Mouse (Mus musculus) layer of hippocampus, adult 9-11 months (tissue): Measurements from ENCODE around the gene Ptprn2.

Source experiments
- DNase-seq: peaks from one replicate; pipeline ENCODE4 v3.0.0; 2022

Ptprn2 gene

DNA sequence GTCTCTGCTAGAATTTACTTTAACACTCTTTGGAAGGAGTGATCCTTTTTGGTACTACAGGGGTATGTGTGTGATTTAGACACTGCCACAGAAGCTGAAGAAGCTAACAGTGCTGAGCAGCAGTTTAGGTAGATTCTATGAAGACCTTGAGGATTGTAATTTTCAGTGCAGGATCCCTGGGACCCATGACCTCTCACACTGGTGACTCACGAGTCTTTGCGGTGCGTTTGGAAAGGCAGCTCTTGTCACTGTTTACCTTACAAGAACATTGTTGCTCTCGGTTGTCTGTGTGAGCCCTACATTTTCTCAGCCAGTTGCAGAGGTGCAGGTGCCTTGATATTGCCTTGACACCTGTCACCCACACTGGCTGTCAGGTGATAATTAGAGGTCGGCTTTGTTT, 431.3 kb downstream of the Ptprn2 start:
- DNase-seq, result no peak

DNA sequence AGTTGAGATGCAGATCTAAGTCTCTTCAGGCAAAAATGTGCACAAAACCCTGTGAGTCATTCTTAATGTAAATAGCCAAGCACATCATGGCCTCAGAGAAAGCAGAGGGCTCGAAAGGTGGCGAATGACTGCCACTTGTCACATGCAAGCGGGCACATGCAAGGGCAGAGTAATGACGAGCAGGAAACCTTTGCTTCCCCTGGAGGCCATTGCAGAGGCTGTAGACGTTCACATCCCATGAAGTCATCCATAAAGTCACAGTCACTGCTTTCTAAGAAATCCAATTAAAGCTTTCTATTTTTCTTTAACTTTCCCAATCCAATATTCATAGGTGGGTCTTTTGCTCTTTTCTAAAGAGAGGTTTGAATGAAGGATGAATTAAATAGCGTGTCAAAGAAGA, 433.7 kb downstream of the Ptprn2 start:
- DNase-seq, result no peak

DNA sequence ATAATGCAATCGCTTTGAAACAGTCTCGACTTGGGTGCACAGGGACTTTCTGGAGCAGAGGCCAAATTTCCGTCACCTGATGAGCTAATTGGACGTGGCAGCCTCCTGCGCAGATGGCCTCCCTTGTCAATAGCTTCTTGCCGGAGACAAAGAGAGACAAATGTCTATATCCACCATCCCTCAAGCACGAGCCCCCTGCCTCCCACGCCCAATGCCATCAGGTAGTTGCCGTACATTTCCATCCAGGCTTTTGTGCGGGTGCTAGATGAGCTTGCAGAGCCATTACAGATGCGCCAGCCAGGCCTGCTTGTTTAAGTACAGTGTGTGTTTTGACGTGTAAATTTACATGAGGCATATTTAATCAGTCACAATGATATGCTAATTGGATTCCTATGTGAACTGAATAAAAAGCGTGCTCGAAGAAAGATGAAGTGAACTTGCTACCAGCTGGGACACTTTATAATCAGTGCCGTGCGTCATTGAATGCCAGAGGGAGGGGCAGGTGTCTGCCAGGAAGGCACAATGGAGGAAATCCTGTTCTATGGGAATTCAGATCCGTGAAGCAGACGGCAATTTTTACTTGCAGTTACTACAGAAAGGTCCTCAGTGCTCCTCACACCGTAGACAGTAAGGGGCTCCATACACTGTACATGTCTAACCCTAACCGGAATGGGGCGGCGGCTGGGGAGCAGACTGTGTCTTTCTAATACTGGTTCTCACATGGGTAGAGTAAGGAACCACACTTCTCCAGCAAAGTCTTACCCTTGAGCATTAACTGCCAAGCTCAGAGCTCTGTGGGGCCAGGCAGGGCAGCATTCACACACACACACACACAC, 434.4 kb downstream of the Ptprn2 start:
- DNase-seq, result peak; percentile 73

DNA sequence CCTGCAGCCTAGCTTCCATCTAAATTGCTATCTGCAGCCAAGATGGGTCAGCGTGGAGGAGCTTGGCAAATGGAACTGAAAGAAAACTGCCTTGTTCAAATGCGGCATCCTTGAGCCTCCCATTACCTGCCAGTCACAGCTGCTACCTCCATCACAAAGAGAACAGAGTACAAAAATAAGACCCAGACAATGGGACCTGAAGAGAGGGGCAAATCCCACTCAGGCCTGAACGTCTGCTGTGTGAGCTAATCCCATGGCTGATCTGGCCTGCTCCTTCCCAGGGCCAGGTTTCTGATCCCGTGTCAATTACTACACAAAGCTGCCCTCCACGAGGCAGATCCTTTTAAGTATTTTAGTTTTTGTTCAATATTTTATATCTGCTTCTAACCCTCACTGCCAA, 441.6 kb downstream of the Ptprn2 start:
- DNase-seq, result no peak

DNA sequence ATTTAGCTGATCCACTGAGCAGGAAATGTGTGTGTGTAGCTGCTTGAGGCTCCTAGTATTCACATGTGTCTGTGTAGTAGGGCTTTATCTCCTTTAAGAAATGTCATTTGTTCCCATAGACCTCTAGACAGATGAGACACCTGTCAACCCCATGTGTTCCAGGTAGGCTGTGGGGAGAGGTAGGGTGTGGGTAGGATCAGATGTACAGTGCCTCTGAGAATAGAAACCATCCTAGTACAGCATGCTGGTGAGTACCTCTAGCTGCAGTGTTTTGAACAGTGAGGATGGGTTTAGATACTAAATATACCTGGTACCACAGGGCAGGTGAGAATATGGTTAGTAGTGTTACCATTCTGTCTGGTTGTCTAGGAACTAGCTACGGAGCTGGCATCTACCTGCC, 442.0 kb downstream of the Ptprn2 start:
- no peak for DNase-seq

DNA sequence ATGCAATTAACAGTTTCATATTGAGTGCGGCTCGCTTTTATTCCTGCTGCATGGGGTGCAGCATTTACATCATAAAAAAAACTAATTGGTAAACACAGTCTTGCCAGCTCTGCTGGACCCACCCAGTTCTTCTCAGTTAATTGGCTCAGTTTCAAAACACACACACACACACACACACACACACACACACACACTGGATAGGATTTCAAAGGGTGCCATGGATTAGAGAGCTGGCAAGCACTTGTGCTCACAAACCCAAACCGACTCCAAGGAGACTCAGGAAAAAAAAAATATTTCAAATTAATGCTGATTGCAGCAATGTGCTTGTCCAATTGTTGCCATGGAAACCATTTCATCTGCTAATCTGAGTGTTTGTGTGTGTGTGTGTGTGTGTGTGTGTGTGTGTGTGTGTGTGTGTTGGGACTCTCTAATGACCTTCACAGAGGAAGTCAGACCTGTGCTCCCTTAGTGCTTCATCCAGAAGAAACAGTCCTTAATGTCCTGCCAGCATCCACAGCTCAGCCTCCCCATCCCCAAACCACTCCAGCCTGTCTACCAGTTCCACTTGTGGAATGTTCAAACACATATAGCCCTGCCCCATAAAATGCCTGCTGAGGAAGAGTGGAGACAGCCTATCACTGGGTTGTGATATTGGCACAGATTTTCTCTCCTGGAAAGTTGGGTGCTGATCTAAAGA, 452.8 kb downstream of the Ptprn2 start:
- peak; percentile 43 for DNase-seq

DNA sequence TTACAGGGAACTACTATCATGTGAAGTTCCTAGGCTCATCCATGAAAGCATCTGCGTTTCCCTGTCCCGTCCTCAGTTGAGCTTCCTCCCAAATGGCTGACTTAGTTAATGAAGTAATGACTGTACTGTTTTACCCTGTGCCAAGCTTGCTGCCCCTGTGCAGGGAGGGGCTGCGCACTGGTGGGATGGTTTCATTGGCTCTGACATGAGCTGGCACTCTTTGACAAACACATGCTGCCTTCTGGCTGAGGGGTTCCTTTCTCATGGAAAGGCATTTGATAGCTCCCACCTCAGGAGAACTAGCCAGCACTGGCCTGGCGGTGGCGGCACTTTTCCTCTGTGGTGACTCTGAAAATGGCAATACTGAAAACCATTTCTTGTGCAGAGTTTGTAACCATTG, 458.4 kb downstream of the Ptprn2 start:
- no peak for DNase-seq

DNA sequence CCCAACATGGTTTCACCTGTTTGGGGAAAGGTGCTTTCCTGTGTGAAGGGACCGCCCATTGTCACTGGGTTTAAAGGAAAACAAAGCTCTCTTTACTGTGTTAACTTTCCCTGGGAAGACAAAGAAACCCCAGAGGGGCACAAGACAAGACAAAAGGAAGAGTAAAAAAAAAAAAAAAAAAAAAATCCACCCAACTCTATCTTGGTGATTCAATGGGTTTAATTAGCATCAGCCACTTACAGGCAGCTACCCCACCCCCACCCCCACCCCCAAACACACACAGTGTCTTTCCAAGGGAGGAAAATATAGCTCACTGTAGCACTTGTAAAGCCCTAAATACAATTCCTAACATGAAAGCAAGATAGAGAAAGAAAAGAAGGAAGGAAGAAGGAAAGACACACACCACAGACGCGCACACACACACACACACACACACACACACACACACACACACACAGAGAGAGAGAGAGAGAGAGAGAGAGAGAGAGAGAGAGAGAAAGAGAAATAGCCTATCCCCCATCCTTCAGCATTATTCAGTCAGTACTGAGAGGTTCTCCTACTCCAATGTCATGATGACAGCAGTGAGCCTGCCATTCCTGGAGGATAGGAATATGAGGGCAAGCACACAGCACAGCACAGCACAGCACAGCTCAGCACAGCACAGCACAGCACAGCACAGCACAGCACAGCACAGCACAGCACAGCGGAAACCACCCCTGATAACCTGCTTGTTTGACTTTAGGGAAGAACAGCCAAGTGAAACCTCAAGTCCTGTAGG, 462.8 kb downstream of the Ptprn2 start:
- DNase-seq, result no peak

DNA sequence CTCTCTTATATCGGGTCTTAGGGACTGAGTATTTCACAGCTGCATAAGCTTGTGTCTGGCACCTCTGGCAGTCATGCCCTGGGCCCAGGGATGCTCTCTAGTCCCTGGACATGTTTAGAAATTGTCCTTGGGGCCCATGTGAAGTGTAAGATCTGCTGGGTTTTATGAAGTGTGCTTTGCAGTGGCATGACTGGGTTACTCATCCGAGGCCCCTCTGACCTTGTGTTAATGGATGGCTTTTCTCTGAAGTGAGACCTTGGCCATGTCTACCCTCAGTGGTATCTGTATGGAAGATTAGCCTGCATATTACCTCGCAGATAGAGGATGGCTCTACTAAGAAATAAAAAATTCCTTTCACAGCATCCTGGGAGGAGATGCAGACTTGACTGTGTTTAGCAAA, 464.2 kb downstream of the Ptprn2 start:
- DNase-seq, result no peak

DNA sequence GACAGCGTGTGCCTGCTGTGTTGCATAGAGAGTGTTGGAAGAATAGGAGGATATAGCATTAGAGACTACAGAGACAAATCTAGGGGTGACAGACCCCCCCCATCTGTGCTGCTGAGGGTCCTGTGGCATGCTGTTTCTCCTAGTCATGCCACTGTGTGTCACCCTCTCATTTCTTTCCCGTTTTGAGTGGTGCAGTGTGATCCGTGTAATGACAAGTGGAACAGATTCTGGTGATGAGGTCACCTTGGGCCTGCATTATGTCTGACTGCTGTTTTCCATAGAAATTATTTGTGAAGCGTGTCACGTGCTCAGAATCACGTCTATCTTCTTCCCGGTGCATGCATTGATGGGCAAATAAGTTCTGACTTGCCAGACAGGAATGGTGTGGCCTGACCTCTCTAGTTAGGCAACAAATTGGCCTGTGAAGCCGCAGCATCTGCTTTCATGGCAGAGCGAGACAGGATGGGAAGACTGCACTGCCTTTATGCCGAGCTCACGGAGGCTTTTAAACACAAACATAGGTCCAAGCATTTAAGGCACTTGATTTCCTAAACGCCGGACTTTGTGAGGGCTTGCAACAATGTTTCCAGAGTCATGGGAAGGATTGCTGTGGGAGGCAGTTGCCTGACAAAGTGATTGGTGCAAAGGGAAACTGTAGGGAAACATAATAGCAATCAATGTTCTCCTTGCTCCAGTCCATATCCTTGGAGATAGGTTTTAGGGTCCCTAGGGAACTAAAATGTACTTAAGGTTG, 467.1 kb downstream of the Ptprn2 start:
- DNase-seq, result no peak

DNA sequence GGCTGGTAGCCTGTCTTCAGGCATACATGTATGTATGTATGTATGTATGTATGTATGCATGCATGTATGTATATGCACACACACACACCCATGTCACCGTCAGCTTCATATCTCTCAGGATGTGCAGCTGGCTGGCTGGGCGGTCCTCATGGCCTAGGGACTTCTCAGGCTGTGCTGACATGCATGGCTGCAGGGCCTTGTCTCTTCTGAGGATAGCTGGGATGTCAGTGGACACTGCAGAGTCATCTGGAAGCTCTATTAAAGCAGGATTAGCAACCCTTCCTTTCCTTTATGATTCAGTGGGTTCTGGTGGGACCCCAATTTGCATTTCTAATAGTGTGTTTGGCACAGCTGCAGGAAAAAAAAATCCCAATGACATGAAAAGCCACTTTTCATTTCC, 473.6 kb downstream of the Ptprn2 start:
- no peak for DNase-seq

DNA sequence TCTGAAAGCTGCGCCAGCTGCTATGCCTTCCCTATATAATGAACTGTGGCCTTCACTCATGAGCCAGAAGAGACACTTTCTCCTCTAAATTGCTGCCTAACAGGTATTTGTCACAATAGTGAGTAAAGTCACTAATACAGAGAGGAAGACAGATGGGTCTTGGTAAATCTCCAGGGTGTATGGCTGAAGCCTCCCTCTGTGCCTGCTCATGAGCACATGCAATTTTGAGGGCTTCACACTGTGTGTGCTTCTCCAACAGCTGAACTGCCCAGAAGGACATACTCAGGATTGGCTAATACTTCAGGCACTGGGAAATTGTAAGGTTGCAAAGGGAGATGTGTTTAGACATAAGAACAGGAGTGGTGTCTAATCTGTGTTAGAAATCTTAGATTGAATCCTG, 478.4 kb downstream of the Ptprn2 start:
- no peak for DNase-seq

DNA sequence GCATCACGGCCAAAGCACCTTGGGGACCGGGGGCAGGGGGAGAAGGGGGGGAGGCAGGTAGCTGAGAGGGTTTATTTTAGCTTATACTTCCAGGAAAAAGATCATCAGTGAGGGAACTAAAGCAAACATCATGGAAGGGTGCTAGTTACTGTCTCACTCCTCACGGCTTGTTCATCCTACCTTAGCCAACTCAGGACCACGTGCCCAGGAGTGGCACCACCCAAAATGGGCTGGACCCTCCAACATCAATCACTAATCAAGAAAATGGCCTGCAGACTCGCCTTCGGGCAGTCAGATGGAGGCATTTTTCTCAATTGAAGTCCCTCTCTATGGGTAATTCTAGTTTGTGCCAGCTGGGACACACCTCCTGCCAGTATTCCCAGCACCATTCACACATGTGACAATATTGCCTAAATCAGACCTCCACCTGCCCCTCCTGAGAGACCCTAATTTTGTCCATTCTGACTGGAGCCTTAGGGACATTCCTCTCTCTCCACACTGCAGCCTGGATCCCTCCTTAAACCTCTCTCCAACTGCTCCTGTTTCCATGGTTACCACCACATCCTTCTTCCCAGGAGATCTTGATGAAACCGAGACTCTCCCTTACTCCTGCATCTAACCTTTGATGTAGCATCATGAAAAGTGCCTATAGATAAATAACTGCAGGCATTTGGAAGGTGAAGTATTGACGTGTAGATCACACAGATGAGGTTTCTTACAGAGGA, 482.9 kb downstream of the Ptprn2 start:
- peak; percentile 25 for DNase-seq

DNA sequence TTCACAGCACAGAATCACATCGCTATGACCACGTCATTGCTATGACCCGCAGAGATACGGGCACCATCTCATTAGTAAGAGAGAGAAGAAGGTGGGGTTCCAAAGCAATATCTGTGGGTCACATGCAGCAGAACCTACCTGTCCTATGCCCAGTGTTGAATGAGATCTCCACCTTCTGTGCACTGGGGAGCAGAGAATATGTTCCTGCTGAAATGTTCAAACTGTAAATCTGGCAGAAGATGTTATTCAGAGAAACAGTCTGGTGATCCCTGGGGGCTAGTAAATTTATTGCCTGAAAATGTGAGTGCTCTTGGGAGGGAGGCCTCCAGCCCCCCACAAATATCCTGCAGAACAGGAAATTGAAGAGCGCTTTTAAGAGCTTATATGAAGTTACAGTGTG, 490.0 kb downstream of the Ptprn2 start:
- DNase-seq, result no peak

DNA sequence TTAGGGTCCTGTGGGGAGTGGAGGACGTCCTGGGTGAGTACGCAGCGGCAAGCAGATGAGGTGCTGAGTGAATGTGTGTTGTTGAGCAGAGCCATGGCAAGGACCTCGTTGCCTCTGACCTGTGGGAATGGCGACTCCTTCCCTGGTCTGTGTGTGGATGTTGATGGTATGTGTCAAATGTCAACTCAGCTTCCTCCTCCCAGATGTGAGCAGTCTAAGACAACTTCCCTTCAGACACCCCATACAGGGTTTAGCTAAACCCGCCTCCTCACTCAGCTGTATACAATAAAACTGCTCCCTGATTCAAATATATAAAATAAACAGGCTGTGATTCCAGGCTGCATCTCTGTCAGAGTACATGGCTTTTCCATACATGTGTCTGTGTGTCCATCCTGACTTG, 491.5 kb downstream of the Ptprn2 start:
- DNase-seq, result no peak

DNA sequence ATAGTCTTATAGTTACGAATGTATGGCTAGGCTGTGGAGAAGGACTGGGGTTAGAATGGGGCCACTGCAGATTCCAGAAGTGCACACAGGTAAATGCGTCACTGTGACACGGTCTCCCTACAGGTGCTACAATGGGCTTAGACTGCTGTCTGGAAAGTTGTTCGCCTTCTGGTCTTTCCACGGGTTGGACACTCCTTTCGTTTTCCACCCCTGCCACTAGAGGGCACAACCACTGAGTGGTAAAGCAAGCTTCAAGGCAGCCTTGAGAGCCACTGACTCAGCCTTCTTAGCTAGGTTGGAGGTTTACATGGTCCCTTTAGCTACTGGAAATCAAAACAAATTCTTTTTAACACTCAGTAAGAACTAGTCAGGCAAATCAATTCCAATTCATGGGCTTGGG, 492.7 kb downstream of the Ptprn2 start:
- DNase-seq, result no peak

DNA sequence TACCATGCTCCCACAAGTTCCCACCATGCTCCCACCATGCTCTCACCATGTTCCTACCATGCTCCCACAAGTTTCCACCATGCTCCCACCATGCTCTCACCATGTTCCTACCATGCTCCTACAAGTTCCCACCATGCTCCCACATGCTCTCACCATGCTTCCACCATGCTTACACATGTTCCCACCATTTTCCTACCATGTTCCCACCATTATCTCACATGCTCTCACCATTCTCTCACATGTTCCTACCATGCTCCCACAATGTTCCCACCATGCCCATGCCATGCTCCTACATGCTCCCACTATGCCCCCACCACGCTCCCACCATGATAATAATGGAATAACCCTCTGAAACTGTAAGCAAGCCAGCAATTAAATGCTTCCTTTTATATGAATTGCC, 495.8 kb downstream of the Ptprn2 start:
- DNase-seq, result no peak

DNA sequence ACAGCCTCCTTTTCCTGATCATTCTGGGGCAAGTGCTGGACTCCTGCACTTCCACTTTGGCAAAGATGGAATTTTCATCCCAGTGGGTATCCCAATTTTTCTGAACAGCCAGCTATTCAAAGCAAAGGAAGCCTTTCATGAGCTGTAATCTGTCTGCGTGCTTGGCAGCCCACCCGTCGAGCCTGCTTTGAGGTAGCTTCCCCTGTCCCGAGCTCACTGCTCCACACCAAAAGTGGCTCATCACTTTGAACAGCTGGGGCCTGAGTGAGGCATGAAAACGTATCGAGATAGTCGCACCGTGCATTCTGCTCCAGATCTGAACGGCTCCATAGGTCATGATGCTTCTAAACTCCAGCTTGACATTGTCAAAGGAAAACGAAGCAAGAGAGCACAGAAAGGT, 503.6 kb downstream of the Ptprn2 start:
- no peak for DNase-seq

DNA sequence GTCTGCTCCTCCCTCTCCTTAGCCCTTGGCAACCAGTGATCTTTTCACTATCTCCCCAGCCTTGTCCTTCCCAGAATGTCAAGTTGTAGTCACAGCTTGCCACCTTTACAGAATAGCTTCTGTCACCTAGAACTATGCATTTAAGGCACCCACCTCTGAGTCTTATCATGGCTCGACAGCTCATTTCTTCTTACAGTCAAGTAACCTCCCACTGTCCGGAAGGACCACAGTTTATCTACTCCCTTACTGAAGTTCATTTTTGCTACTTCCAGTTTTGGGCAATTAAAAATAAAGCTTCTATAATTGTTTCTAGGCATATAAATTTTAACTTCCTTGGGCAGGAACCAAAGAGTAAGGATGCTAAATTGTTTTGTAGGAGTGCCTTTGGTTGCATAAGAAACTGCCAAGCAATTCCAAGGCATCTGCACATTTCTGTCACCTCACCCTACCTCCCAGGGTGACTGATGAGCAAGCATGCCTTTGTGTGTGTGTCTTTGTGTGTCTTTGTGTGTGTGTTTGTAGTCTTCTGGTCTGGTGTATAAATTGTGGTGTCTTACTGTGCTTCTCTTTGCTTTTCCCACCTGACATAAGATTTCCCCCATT, 516.1 kb downstream of the Ptprn2 start:
- no peak for DNase-seq

DNA sequence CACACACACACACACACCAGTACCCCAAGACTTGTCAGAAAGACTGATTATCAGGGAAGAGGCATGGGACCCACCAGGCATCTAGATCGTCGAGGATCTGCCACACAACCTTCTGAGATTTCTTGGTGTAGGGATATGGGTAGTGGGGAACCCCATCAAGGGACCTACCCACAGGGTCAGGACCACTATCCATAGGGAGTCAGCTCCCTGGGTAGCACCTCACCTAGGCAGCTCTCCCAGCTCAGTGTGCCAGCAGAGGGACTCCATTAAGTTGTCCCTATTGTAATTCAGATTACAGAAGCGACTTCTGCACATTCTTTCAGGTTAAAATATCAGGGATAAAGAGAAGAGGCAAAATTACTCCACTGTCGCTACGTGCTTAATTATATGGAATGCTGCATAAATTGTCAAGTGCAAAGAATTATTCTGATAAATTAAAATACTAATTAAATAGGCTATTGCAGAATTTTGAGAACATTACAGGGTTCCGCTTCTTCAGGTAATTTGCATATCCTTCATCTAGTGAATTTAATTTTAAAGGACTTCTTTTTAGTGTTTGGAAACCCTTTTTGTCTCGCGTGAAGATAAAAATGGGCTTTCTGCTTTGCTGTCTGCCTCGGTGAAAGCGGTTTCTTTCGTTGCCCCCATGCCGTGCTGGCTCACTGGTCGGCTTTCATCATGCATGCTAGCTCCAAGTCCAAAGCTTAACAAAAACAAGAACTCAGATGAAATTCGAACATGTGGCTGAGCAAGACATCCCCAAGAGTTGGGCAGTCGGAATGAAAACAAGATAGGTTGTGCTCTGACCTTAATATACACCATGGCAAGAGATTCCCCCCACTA, 531.5 kb downstream of the Ptprn2 start:
- DNase-seq, result no peak

DNA sequence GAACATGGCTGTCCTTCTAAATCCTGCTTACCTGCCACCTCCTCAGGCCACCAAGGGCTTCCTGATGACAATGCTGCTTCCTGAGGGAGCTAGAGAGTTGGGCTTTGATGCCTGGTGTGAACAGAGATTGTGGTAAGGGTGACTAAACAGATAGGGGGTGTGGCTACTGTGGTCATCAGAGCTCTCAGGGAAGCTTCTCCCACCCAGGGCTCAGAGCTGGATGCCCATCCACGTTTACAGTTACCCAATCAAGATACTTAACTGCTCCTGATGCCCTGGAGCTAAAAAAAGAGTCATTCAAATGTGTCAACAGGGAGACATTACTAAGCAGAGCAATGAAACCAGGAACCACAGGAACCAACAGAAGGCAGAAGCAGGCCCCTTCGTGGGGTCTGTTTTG, 532.4 kb downstream of the Ptprn2 start:
- DNase-seq, result no peak
